Mouse (Mus musculus) liver, embryonic 16.5 days (tissue): ENCODE results near the gene Phf13. TPM values are rescaled to one million over a fixed set of nuclear protein-coding genes. Genes with fewer than 3 reads are reported as not detected.

ENCODE experiments used
- ATAC-seq: fragments of 200-750 bp; cut with Nextera tagmentation; 2 replicates; pipeline ENCODE4 v1.8.0; 2017; ENCODE audit warnings: low read depth, mild to moderate bottlenecking, moderate number of reproducible peaks, moderate library complexity
- H3K27ac ChIP-seq: fragments of 300-500 bp; sonication (generic); 2 replicates; pipeline ENCODE4 v1.5.1; 2014; ENCODE audit warnings: mild to moderate bottlenecking, low read length
- H3K27me3 ChIP-seq: fragments of 300-500 bp; sonication (generic); 2 replicates; pipeline ENCODE4 v1.6.1; 2014; ENCODE audit warnings: low read depth, low read length, mixed read lengths; ENCODE audit not compliant: control insufficient read depth, insufficient read depth
- H3K36me3 ChIP-seq: fragments of 300-500 bp; sonication (generic); 2 replicates; pipeline ENCODE4 v1.6.1; 2014; ENCODE audit warnings: mild to moderate bottlenecking; ENCODE audit not compliant: control insufficient read depth, insufficient read depth
- H3K4me1 ChIP-seq: fragments of 300-500 bp; sonication (generic); 2 replicates; pipeline ENCODE4 v1.6.1; 2014; ENCODE audit warnings: low read depth, low read length, mixed read lengths; ENCODE audit not compliant: control insufficient read depth
- H3K4me2 ChIP-seq: fragments of 300-500 bp; sonication (generic); 2 replicates; pipeline ENCODE4 v1.6.1; 2014; ENCODE audit warnings: low read depth, low read length, mixed read lengths
- H3K4me3 ChIP-seq: fragments of 300-500 bp; sonication (generic); 2 replicates; pipeline ENCODE4 v1.5.1; 2014; ENCODE audit warnings: low read depth, mild to moderate bottlenecking, low read length
- H3K9ac ChIP-seq: fragments of 300-500 bp; sonication (generic); 2 replicates; pipeline ENCODE4 v1.6.1; 2014; ENCODE audit warnings: low read depth, low read length
- H3K9me3 ChIP-seq: fragments of 300-500 bp; sonication (generic); replicated peaks from 2 replicates; pipeline ENCODE4 v1.6.1; 2016; ENCODE audit warnings: low read length; ENCODE audit not compliant: control insufficient read depth
- WGBS: fragments of 180-500 bp; shearing (Covaris S2); extraction: QIAGEN DNeasy Blood & Tissue Kit; methylation state at CpG from one replicate; pipeline ENCODE4 v1.1.7; 2014; ENCODE audit not compliant: insufficient replicate concordance; 5-methylcytosine and 5-hydroxymethylcytosine counted together
- polyA plus RNA-seq: library from polyadenylated mRNA; unstranded; fragments of >200 nt; fragmentation: Nextera tagmentation; extraction: Ambion mirVana; gene quantifications from 2 replicates; pipeline ENCODE4 v1.2.1, GENCODE M21; 2015

Gene Phf13
- polyA plus RNA-seq, 1 experiment from 2014 or later = 4.5 TPM

GRCm38 (mm10) chr4:151972221-151972967 lies 23.7 kb downstream of the Phf13 start:
- peaks cover 2% of the 10 kb centered on the region; the same call in 1 of the 2 replicates for H3K4me1 ChIP-seq
- ATAC-seq = no peak
- no peaks in the 10 kb centered on the region for H3K27me3 ChIP-seq
- H3K4me3 ChIP-seq = no peak overlapping the region
- peak overlapping the region; percentile 21; the same call in 1 of the 2 replicates for H3K27ac ChIP-seq
- no peak overlapping the region for H3K9ac ChIP-seq
- no peak overlapping the region for H3K4me2 ChIP-seq
- 68% methylated on average over 10 of the region's 10 CpGs for WGBS
- peaks cover 61% of the 10 kb centered on the region for H3K36me3 ChIP-seq
- no peaks in the 10 kb centered on the region for H3K9me3 ChIP-seq

- no peak overlapping the region for H3K27ac ChIP-seq
- 90% methylated on average over 26 of the region's 26 CpGs for WGBS
- no peak overlapping the region for H3K4me3 ChIP-seq
- H3K27me3 ChIP-seq = no peaks in the 10 kb centered on the region
- peaks cover 47% of the 10 kb centered on the region for H3K36me3 ChIP-seq
- H3K4me2 ChIP-seq = no peak overlapping the region
- ATAC-seq = no peak
- H3K4me1 ChIP-seq = peaks cover 5% of the 10 kb centered on the region
- H3K9ac ChIP-seq = no peak overlapping the region
- H3K9me3 ChIP-seq = no peaks in the 10 kb centered on the region
These were observed 27.7 kb downstream of the Phf13 start for GRCm38 (mm10) chr4:151968204-151968921.

GRCm38 (mm10) chr4:151962817-151963216 lies 33.2 kb downstream of the Phf13 start:
- H3K4me1 ChIP-seq = peaks cover 55% of the 10 kb centered on the region

GRCm38 (mm10) chr4:151960513-151960854 lies 35.6 kb downstream of the Phf13 start:
- H3K9ac ChIP-seq = peak overlapping the region; percentile 64
- 21% methylated on average over 3 of the region's 3 CpGs for WGBS
- H3K27ac ChIP-seq = peak overlapping the region; percentile 99
- no peaks in the 10 kb centered on the region for H3K27me3 ChIP-seq
- ATAC-seq = peak; percentile 93
- H3K4me3 ChIP-seq = peak overlapping the region; percentile 27; the same call in 1 of the 2 replicates
- H3K36me3 ChIP-seq = peaks cover 34% of the 10 kb centered on the region
- no peaks in the 10 kb centered on the region for H3K9me3 ChIP-seq
- peak overlapping the region; percentile 59 for H3K4me2 ChIP-seq
- peaks cover 77% of the 10 kb centered on the region for H3K4me1 ChIP-seq

More at GRCm38 (mm10) chr4:151962817-151963216, 33.2 kb downstream of the Phf13 start:
- Histone ChIP-seq H3K27me3 (no peaks in the 10 kb centered on the region), H3K9ac (peak overlapping the region; percentile 2), H3K27ac (peak overlapping the region; percentile 99), H3K4me2 (peak overlapping the region; percentile 41), H3K4me3 (peak overlapping the region; percentile 16; the same call in 1 of the 2 replicates), H3K9me3 (no peaks in the 10 kb centered on the region), H3K36me3 (peaks cover 36% of the 10 kb centered on the region)
- peak; percentile 44 for ATAC-seq
- WGBS = 15% methylated on average over 3 of the region's 3 CpGs

- H3K4me2 ChIP-seq = peak overlapping the region; percentile 59
- peak overlapping the region; percentile 64 for H3K9ac ChIP-seq
- peaks cover 77% of the 10 kb centered on the region for H3K4me1 ChIP-seq
These were observed 36.1 kb downstream of the Phf13 start for GRCm38 (mm10) chr4:151959849-151960512.

GRCm38 (mm10) chr4:151957584-151958315 lies 38.3 kb downstream of the Phf13 start:
- Histone ChIP-seq H3K4me2 (peak overlapping the region; percentile 35), H3K27ac (peak overlapping the region; percentile 99), H3K9ac (peak overlapping the region; percentile 67), H3K4me1 (peaks cover 71% of the 10 kb centered on the region), H3K9me3 (no peaks in the 10 kb centered on the region), H3K36me3 (peaks cover 29% of the 10 kb centered on the region), H3K4me3 (0 out of 2 replicates have a peak overlapping the region, but pooled peaks have one; percentile 11), H3K27me3 (no peaks in the 10 kb centered on the region)
- 37% methylated on average over 9 of the region's 9 CpGs for WGBS
- peak; percentile 78 for ATAC-seq

More at GRCm38 (mm10) chr4:151959849-151960512, 36.1 kb downstream of the Phf13 start:
- no peaks in the 10 kb centered on the region for H3K27me3 ChIP-seq
- WGBS = 46% methylated on average over 11 of the region's 11 CpGs
- H3K36me3 ChIP-seq = peaks cover 31% of the 10 kb centered on the region
- H3K9me3 ChIP-seq = no peaks in the 10 kb centered on the region
- peak overlapping the region; percentile 99 for H3K27ac ChIP-seq
- ATAC-seq = no peak
- peak overlapping the region; percentile 27; the same call in 1 of the 2 replicates for H3K4me3 ChIP-seq

- Histone ChIP-seq H3K4me2 (no peak overlapping the region), H3K4me3 (no peak overlapping the region), H3K9ac (peak overlapping the region; percentile 36), H3K36me3 (peaks cover 36% of the 10 kb centered on the region), H3K27ac (peak overlapping the region; percentile 99), H3K4me1 (peaks cover 52% of the 10 kb centered on the region), H3K9me3 (no peaks in the 10 kb centered on the region), H3K27me3 (no peaks in the 10 kb centered on the region)
- no peak for ATAC-seq
- WGBS = 69% methylated on average over 1 of the region's 1 CpGs
These were observed 40.3 kb downstream of the Phf13 start for GRCm38 (mm10) chr4:151955791-151956190.

- Histone ChIP-seq H3K4me2 (no peak overlapping the region), H3K4me1 (peaks cover 35% of the 10 kb centered on the region), H3K9ac (no peak overlapping the region; the same call in 1 of the 2 replicates), H3K36me3 (peaks cover 33% of the 10 kb centered on the region), H3K4me3 (no peak overlapping the region), H3K27me3 (no peaks in the 10 kb centered on the region), H3K27ac (peak overlapping the region; percentile 81), H3K9me3 (no peaks in the 10 kb centered on the region)
- WGBS = 69% methylated on average over 6 of the region's 6 CpGs
- ATAC-seq = peak; percentile 50
These were observed 42.8 kb downstream of the Phf13 start for GRCm38 (mm10) chr4:151953209-151953608.
